Mouse (Mus musculus) MEL (cell line): ENCODE data around the gene Pygm.

Experiments used
- BHLHE40 ChIP-seq: IDR thresholded peaks from 2 replicates; pipeline ENCODE4 v1.6.1; 2012; ENCODE audit warnings: low read depth, mild to moderate bottlenecking, inconsistent platforms, low read length, improper control_type of control experiment, borderline replicate concordance
- CHD1 ChIP-seq: IDR thresholded peaks from 2 replicates; pipeline ENCODE4 v1.6.1; 2012; ENCODE audit warnings: low read depth, mild to moderate bottlenecking, inconsistent platforms, low read length, improper control_type of control experiment
- CTCF ChIP-seq, 3 experiments: IDR thresholded peaks in 2 of 3; conservative IDR thresholded peaks in 1 of 3; 2 replicates each; pipeline ENCODE4 v1.5.1; 2011 to 2012; ENCODE audit warnings: low read length in 3 of 3, low read depth in 2 of 3, mild to moderate bottlenecking in 2 of 3, improper control_type of control experiment in 1 of 3, inconsistent platforms in 1 of 3, mixed read lengths in 1 of 3, moderate library complexity in 1 of 3; ENCODE audit not compliant: control insufficient read depth in 1 of 3, insufficient read depth in 1 of 3, poor library complexity in 1 of 3, severe bottlenecking in 1 of 3
- EP300 ChIP-seq, 2 experiments: IDR thresholded peaks; 2 replicates each; pipeline ENCODE4 v1.6.1; 2011; ENCODE audit warnings: improper control_type of control experiment in 2 of 2, low read length in 2 of 2, low read depth in 1 of 2, mild to moderate bottlenecking in 1 of 2
- JUND ChIP-seq: IDR thresholded peaks from 2 replicates; pipeline ENCODE4 v1.6.1; 2011; ENCODE audit warnings: low read depth, mild to moderate bottlenecking, improper control_type of control experiment, low read length
- NELFE ChIP-seq: IDR thresholded peaks from 2 replicates; pipeline ENCODE4 v1.6.1; 2011; ENCODE audit warnings: low read depth, low read length, improper control_type of control experiment
- POLR2A ChIP-seq, 2 experiments: IDR thresholded peaks; 2 replicates each; pipeline ENCODE4 v1.6.1; 2011 to 2012; ENCODE audit warnings: low read length in 2 of 2, mild to moderate bottlenecking in 2 of 2, control low read depth in 1 of 2, improper control_type of control experiment in 1 of 2, low read depth in 1 of 2, moderate library complexity in 1 of 2; ENCODE audit not compliant: control insufficient read depth in 1 of 2, insufficient read depth in 1 of 2, poor library complexity in 1 of 2
- TCF12 ChIP-seq: IDR thresholded peaks from 2 replicates; pipeline ENCODE4 v1.6.1; 2014; ENCODE audit warnings: low read depth, mild to moderate bottlenecking, inconsistent platforms, low read length, improper control_type of control experiment, moderate library complexity
- USF1 ChIP-seq: IDR thresholded peaks from 2 replicates; pipeline ENCODE4 v1.6.1; 2014; ENCODE audit warnings: low read depth, mild to moderate bottlenecking, inconsistent platforms, low read length, improper control_type of control experiment, moderate library complexity
- USF2 ChIP-seq, 2 experiments: IDR thresholded peaks; 2 replicates each; pipeline ENCODE4 v1.6.1; 2011 to 2012; ENCODE audit warnings: improper control_type of control experiment in 2 of 2, low read length in 2 of 2, borderline replicate concordance in 1 of 2, inconsistent platforms in 1 of 2, low read depth in 1 of 2, mild to moderate bottlenecking in 1 of 2; ENCODE audit not compliant: insufficient read depth in 1 of 2
- ZKSCAN1 ChIP-seq: IDR thresholded peaks from 2 replicates; pipeline ENCODE4 v1.6.1; 2012; ENCODE audit warnings: low read depth, mild to moderate bottlenecking, inconsistent platforms, low read length, improper control_type of control experiment, moderate library complexity

- TF ChIP-seq CTCF (IDR thresholded peaks at IDR 0.05 in 2 of 3, conservative IDR thresholded peaks at IDR 0.05 in 1 of 3; ENCODE audit: control insufficient read depth in 1 of 3, insufficient read depth in 1 of 3, low read depth in 2 of 3, low read length in 3 of 3, poor library complexity in 1 of 3, severe bottlenecking in 1 of 3) = no peak
- no peak for TF ChIP-seq EP300 (IDR thresholded peaks at IDR 0.05; ENCODE audit: low read depth in 1 of 2, low read length in 2 of 2)
- no peak for TF ChIP-seq TCF12
- no peak for TF ChIP-seq JUND
- no peak for TF ChIP-seq NELFE
- TF ChIP-seq ZKSCAN1 = no peak
- TF ChIP-seq USF1 = no peak
- TF ChIP-seq BHLHE40 = no peak
- TF ChIP-seq POLR2A (IDR thresholded peaks at IDR 0.05; ENCODE audit: control insufficient read depth in 1 of 2, insufficient read depth in 1 of 2, low read depth in 1 of 2, low read length in 2 of 2, poor library complexity in 1 of 2) = no peak
- TF ChIP-seq CHD1 = no peak
- no peak for TF ChIP-seq USF2 (IDR thresholded peaks at IDR 0.05; ENCODE audit: borderline replicate concordance in 1 of 2, insufficient read depth in 1 of 2, low read depth in 1 of 2, low read length in 2 of 2)
Observed at GRCm38 (mm10) chr19:6351431-6352106, 32.6 kb upstream of the Pygm start.
